Mouse (Mus musculus) small intestine, adult 2 months (tissue): ENCODE data around the gene Vmo1. TPM values are rescaled to one million over a fixed set of nuclear protein-coding genes. Genes with fewer than 3 reads are reported as not detected.

Experiments used
- H3K27ac ChIP-seq: fragments of 200-500 bp; 2 replicates; pipeline ENCODE4 v1.5.1; 2012; ENCODE audit warnings: low read depth, low read length, control low read depth, inconsistent platforms; ENCODE audit not compliant: insufficient read depth
- H3K27me3 ChIP-seq: fragments of 200-500 bp; 2 replicates; pipeline ENCODE4 v1.6.1; 2012; ENCODE audit warnings: mild to moderate bottlenecking, moderate library complexity, low read length, inconsistent platforms; ENCODE audit not compliant: control insufficient read depth, insufficient read depth
- H3K36me3 ChIP-seq: fragments of 200-500 bp; 2 replicates; pipeline ENCODE4 v1.6.1; 2012; ENCODE audit warnings: mild to moderate bottlenecking, low read length, control low read depth, inconsistent platforms; ENCODE audit not compliant: control insufficient read depth, insufficient read depth
- H3K4me1 ChIP-seq: fragments of 200-500 bp; 2 replicates; pipeline ENCODE4 v1.6.1; 2012; ENCODE audit warnings: low read length, inconsistent platforms, mixed read lengths; ENCODE audit not compliant: control insufficient read depth, insufficient read depth, insufficient read length
- H3K4me3 ChIP-seq: fragments of 200-500 bp; 2 replicates; pipeline ENCODE4 v1.5.1; 2012; ENCODE audit warnings: low read depth, mild to moderate bottlenecking, control low read depth, inconsistent platforms, low read length, moderate library complexity
- CTCF ChIP-seq: fragments of 200-500 bp; IDR thresholded peaks from 2 replicates; pipeline ENCODE4 v1.5.1; 2012; ENCODE audit warnings: low read depth, mild to moderate bottlenecking, control low read depth, inconsistent platforms, low read length, moderate library complexity, mixed read lengths; ENCODE audit not compliant: insufficient replicate concordance, insufficient read length; ENCODE audit errors: extremely low read depth
- POLR2A ChIP-seq: fragments of 200-500 bp; IDR thresholded peaks from 2 replicates; pipeline ENCODE4 v1.6.1; 2012; ENCODE audit warnings: low read depth, mild to moderate bottlenecking, control low read depth, inconsistent platforms, low read length, moderate library complexity
- WGBS: fragments of 180-500 bp; shearing (Covaris S2); methylation state at CpG from one replicate; pipeline ENCODE4 v1.1.7; 2018; 5-methylcytosine and 5-hydroxymethylcytosine counted together
- polyA plus RNA-seq: library from polyadenylated mRNA; depleted of rRNA; stranded (reverse); fragments of >200 nt; gene quantifications from 2 replicates; pipeline ENCODE4 v1.2.3, GENCODE M21; 2012

Gene Vmo1
- polyA plus RNA-seq, 1 experiment, result not detected

DNA sequence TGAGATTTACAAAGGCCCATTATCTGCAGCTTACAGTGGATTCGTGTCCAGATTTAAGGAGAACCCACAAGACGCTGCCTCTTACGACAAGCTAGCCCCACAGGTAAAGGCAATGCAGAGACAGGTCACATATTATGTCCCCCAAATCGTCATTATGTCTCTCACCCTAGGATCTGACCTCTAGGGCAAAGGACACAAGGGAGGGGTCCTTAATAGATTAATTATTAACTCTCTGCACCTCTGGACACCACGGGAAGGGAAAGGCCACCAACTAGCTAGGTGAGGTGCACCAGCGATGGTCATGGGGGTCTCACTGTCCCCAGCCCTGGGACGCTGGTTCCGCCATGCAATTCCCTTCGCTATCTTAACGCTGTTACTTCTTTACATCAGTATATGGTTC, 4.5 kb upstream of the Vmo1 start, which contains the start of gene Gltpd2:
Gene Gltpd2 (plus strand): TSS at position 274 of the 400 bp plus-strand sequence.
- H3K4me1 ChIP-seq, result peaks cover 13% of the 10 kb centered on the region
- 61% methylated on average over 10 of the region's 10 CpGs for WGBS
- TF ChIP-seq POLR2A, result no peak
- TF ChIP-seq CTCF, result no peak
- no peaks in the 10 kb centered on the region for H3K27me3 ChIP-seq
- peak within 1 kb of the TSS; percentile 13; the same call in 1 of the 2 replicates for H3K27ac ChIP-seq
- H3K4me3 ChIP-seq, result peak within 1 kb of the TSS; percentile 52
- H3K36me3 ChIP-seq, result no peaks in the 10 kb centered on the region

DNA sequence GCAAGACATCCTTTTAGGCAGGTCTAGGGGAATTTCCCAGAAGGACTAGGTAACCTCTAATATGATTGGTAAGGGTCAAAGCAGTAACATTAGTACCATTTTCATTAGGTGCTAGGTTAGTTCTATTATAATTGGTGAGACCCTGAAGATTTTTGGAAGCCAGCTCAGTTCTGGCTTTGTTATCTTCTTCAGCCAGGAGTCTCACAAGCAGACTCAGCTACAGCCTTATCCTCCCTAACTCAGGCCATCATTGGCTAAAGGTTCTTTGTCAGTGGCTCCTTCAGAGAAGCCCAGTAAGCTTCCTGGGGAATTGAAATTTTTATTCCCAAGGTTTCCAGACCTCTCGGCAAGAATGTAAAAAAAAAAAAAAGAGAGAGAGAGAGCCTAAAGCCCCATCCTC, 4.0 kb upstream of the Vmo1 start:
- TF ChIP-seq POLR2A, result no peak
- H3K4me3 ChIP-seq, result no peak overlapping the region
- H3K36me3 ChIP-seq, result no peaks in the 10 kb centered on the region
- WGBS, result 67% methylated on average over 1 of the region's 1 CpGs
- no peak overlapping the region for H3K27ac ChIP-seq
- H3K27me3 ChIP-seq, result no peaks in the 10 kb centered on the region
- H3K4me1 ChIP-seq, result peaks cover 16% of the 10 kb centered on the region

DNA sequence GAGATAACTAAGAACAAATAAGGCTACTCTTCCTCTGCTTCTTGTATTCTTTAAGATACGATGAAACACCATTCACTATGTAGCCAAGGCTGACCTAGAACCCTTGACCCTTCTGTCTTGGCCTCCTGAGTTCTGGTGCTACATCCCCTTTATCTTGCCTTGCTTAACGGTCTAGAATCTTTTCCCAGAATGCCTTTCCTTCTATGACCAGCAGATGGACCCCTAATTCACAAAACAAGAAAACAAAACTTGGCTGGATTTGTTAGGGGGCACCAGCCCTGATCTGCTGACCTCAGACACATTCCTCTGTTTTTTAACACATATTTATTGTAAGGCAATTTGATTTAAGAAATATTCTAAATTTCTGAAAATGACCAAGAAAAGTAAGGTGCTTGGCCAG, 1.9 kb upstream of the Vmo1 start:
- no peak for TF ChIP-seq POLR2A
- TF ChIP-seq CTCF, result no peak
- H3K4me3 ChIP-seq, result no peak overlapping the region
- 28% methylated on average over 2 of the region's 2 CpGs for WGBS
- peaks cover 6% of the 10 kb centered on the region; the same call in 1 of the 2 replicates for H3K36me3 ChIP-seq
- H3K4me1 ChIP-seq, result peaks cover 18% of the 10 kb centered on the region
- H3K27me3 ChIP-seq, result no peaks in the 10 kb centered on the region
- no peak overlapping the region for H3K27ac ChIP-seq

DNA sequence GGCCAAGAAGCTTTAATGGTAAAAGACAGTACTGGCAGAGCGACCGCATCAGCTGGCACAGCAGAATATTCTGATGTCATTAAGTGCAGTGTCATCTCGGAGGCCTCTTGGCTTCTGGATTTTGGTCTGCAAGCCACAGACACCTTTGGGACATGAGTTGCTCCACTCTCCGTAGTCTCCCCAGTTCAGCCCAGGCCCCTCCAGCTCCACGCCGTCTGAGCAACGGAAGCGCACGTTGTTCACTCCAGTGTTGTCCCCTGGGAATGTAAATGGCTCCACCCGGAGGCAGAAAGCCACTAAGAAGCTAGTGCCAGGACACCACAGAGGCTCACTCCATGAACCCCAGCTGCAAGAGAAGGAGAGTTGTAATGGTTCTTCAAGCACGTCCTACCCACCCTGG, 896 bp downstream of the Vmo1 start:
- Histone ChIP-seq H3K4me1 (peaks cover 16% of the 10 kb centered on the region), H3K36me3 (peaks cover 22% of the 10 kb centered on the region), H3K27ac (no peak overlapping the region), H3K27me3 (no peaks in the 10 kb centered on the region), H3K4me3 (no peak overlapping the region)
- TF ChIP-seq CTCF (peak; percentile 21; the same call in 1 of the 2 replicates), POLR2A (no peak)
- 65% methylated on average over 11 of the region's 11 CpGs for WGBS

DNA sequence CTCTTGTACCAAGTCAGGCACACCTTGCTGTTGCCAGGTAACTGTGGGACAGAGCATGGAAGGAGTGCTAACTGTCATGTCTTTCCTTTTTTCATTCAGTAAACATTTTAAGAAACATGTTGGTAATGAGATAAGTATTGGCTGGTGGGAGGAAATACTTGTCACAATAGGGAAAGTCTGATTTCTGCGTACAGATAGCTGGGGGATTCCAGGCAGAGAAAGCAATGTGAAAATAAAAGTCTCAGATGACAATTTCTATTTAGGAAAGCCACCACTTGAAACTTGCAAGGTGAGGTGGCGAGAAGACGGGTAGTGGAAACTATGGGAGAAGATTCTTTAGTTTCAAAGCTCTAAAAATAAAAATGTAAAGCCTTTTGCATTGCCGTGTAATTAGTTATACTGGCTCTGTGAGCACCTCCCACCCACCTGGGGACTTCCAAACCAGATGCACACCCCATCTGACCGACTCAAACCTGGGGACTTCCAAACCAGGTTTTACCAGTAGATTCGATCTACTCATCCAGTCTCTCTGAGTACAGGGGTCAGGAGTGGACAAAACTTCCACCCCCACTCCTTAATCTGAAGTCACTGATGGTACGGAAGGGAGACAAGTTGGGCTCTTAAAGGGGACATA, 1.6 kb downstream of the Vmo1 start:
- Histone ChIP-seq H3K4me1 (peaks cover 17% of the 10 kb centered on the region), H3K27ac (no peak overlapping the region), H3K27me3 (no peaks in the 10 kb centered on the region), H3K36me3 (peaks cover 22% of the 10 kb centered on the region), H3K4me3 (no peak overlapping the region)
- no peak for TF ChIP-seq CTCF
- no peak for TF ChIP-seq POLR2A
- WGBS, result 79% methylated on average over 7 of the region's 7 CpGs

DNA sequence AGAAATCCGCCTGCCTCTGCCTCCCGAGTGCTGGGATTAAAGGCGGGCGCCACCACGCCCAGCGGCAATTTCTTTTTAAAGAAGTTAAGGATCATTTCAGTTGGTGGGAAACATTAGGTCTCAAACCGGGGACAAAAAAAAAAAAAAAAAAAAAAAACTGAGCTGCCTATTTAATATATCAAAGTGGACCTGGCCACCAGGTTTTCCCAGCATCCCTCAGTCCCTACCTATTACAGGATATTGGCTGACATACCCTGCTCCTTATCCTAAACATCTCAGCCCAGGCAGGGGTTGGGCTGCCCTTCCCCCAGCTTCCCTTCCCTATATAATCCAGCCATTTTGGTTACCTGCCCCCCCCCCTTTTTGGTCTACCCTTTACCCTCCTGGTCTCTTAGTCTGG, 2.6 kb downstream of the Vmo1 start:
- Histone ChIP-seq H3K27me3 (no peaks in the 10 kb centered on the region), H3K27ac (no peak overlapping the region), H3K4me1 (peaks cover 19% of the 10 kb centered on the region), H3K4me3 (no peak overlapping the region), H3K36me3 (peaks cover 25% of the 10 kb centered on the region)
- no peak for TF ChIP-seq POLR2A
- no peak for TF ChIP-seq CTCF
- WGBS, result 94% methylated on average over 7 of the region's 7 CpGs

DNA sequence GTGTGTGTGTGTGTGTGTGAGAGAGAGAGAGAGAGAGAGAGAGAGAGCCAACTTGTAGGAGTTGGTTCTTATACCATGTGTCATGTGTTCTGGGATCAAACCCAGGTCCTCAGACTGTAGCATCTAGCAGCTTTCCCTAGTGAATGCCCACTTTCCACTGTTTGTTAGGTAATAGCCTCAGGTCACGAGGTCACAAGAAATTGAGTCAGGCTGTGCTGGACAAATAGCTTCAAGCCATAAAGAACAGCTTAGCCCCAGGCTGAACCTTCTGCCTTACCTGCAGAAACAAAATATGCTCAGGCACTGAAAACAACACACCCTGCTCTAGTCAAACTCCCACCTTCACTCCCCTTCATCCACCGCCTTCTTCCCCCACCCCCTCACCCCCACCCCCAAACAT, 3.2 kb downstream of the Vmo1 start:
- Histone ChIP-seq H3K4me3 (no peak overlapping the region), H3K36me3 (peaks cover 25% of the 10 kb centered on the region), H3K27ac (no peak overlapping the region), H3K27me3 (no peaks in the 10 kb centered on the region), H3K4me1 (peaks cover 19% of the 10 kb centered on the region)
- 85% methylated on average over 2 of the region's 2 CpGs for WGBS
- no peak for TF ChIP-seq CTCF
- no peak for TF ChIP-seq POLR2A
